Mouse (Mus musculus) neural tube, embryonic 13.5 days (tissue): Measurements from ENCODE around the gene Secisbp2. TPM values are rescaled to one million over a fixed set of nuclear protein-coding genes. Genes with fewer than 3 reads are reported as not detected.

Experiments used
- ATAC-seq: fragments of 200-750 bp; cut with Nextera tagmentation; 2 replicates; pipeline ENCODE4 v1.8.0; 2017; ENCODE audit warnings: low read depth, mild to moderate bottlenecking, moderate TSS enrichment, moderate library complexity
- H3K27ac ChIP-seq: fragments of 300-500 bp; sonication (generic); replicated peaks from 2 replicates; pipeline ENCODE4 v1.5.1; 2015; ENCODE audit warnings: moderate library complexity, mild to moderate bottlenecking, inconsistent platforms
- H3K27me3 ChIP-seq: fragments of 300-500 bp; sonication (generic); 2 replicates; pipeline ENCODE4 v1.6.1; 2015; ENCODE audit warnings: mild to moderate bottlenecking, inconsistent platforms
- H3K36me3 ChIP-seq: fragments of 300-500 bp; sonication (generic); 2 replicates; pipeline ENCODE4 v1.6.1; 2015; ENCODE audit warnings: mild to moderate bottlenecking, inconsistent platforms
- H3K4me1 ChIP-seq: fragments of 300-500 bp; sonication (generic); replicated peaks from 2 replicates; pipeline ENCODE4 v1.6.1; 2015; ENCODE audit warnings: inconsistent platforms
- H3K4me2 ChIP-seq: fragments of 300-500 bp; sonication (generic); 2 replicates; pipeline ENCODE4 v1.6.1; 2015; ENCODE audit warnings: inconsistent platforms, mild to moderate bottlenecking, moderate library complexity
- H3K4me3 ChIP-seq: fragments of 300-500 bp; sonication (generic); 2 replicates; pipeline ENCODE4 v1.5.1; 2015; ENCODE audit warnings: mild to moderate bottlenecking, inconsistent platforms
- H3K9ac ChIP-seq: fragments of 300-500 bp; sonication (generic); 2 replicates; pipeline ENCODE4 v1.6.1; 2015; ENCODE audit warnings: moderate library complexity, mild to moderate bottlenecking, inconsistent platforms
- H3K9me3 ChIP-seq: fragments of 300-500 bp; sonication (generic); 2 replicates; pipeline ENCODE4 v1.6.1; 2016; ENCODE audit warnings: inconsistent platforms
- WGBS: fragments of 180-500 bp; shearing (Covaris S2); methylation state at CpG from one replicate; pipeline ENCODE4 v1.1.7; 2015; 5-methylcytosine and 5-hydroxymethylcytosine counted together
- polyA plus RNA-seq: library from polyadenylated mRNA; unstranded; fragments of >200 nt; fragmentation: Nextera tagmentation; extraction: Ambion mirVana; gene quantifications from 2 replicates; pipeline ENCODE4 v1.2.1, GENCODE M21; 2015

Secisbp2 gene
- polyA plus RNA-seq, 1 experiment from 2014 or later: 38.1 TPM

GRCm38 (mm10) chr13:51676641-51677040 is 25.1 kb downstream of the Secisbp2 start:
- Histone ChIP-seq H3K9me3 (no peaks in the 10 kb centered on the region), H3K27ac (no peak overlapping the region), H3K27me3 (no peaks in the 10 kb centered on the region), H3K36me3 (peaks cover 92% of the 10 kb centered on the region), H3K4me3 (no peak overlapping the region), H3K4me2 (no peak overlapping the region), H3K4me1 (no peaks in the 10 kb centered on the region), H3K9ac (no peak overlapping the region)
- no peak for ATAC-seq
- WGBS: 84% methylated on average over 4 of the region's 4 CpGs

GRCm38 (mm10) chr13:51677041-51677440 is 25.5 kb downstream of the Secisbp2 start:
- peaks cover 93% of the 10 kb centered on the region for H3K36me3 ChIP-seq
- no peak overlapping the region for H3K27ac ChIP-seq
- no peak overlapping the region for H3K4me3 ChIP-seq
- H3K9ac ChIP-seq: no peak overlapping the region
- no peaks in the 10 kb centered on the region for H3K4me1 ChIP-seq
- no peak for ATAC-seq
- H3K9me3 ChIP-seq: no peaks in the 10 kb centered on the region
- WGBS: 96% methylated on average over 12 of the region's 12 CpGs
- H3K27me3 ChIP-seq: no peaks in the 10 kb centered on the region
- H3K4me2 ChIP-seq: no peak overlapping the region

- Histone ChIP-seq H3K9ac (no peak overlapping the region), H3K4me3 (no peak overlapping the region), H3K27ac (no peak overlapping the region), H3K4me2 (no peak overlapping the region), H3K4me1 (no peaks in the 10 kb centered on the region), H3K27me3 (no peaks in the 10 kb centered on the region), H3K36me3 (peaks cover 97% of the 10 kb centered on the region), H3K9me3 (no peaks in the 10 kb centered on the region)
- ATAC-seq: no peak
- 96% methylated on average over 7 of the region's 7 CpGs for WGBS
Measured at GRCm38 (mm10) chr13:51677630-51678185, 26.2 kb downstream of the Secisbp2 start.

DNA sequence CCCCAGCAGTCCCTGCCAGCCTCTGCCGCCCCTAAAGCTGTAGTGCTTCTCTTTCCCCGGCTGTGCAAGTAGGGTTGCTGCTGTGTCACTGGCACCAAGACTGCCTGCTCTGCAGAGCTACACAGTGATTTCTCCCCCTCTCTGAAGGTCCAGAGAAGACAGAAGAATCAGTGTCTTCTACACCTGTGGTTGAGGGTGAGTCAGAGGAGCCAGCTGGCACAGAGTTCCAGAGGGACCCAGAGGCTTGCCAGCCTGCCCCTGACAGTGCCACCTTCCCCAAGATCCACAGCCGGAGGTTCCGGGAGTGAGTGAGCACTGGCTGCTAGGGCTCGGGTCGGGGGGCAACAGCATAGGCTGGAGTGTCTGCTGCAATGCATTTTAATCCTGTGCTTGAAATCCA is 27.2 kb downstream of the Secisbp2 start:
- Histone ChIP-seq H3K9ac (no peak overlapping the region), H3K4me2 (no peak overlapping the region)
- 92% methylated on average over 6 of the region's 6 CpGs for WGBS

GRCm38 (mm10) chr13:51679332-51679731 is 27.8 kb downstream of the Secisbp2 start:
- no peak overlapping the region for H3K4me3 ChIP-seq
- no peak overlapping the region for H3K27ac ChIP-seq
- H3K27me3 ChIP-seq: no peaks in the 10 kb centered on the region
- H3K4me1 ChIP-seq: no peaks in the 10 kb centered on the region
- no peak overlapping the region for H3K4me2 ChIP-seq
- peaks cover 98% of the 10 kb centered on the region for H3K36me3 ChIP-seq
- 90% methylated on average over 4 of the region's 4 CpGs for WGBS
- H3K9me3 ChIP-seq: no peaks in the 10 kb centered on the region
- no peak for ATAC-seq
- H3K9ac ChIP-seq: no peak overlapping the region

More for the DNA sequence above, 27.2 kb downstream of the Secisbp2 start:
- Histone ChIP-seq H3K27me3 (no peaks in the 10 kb centered on the region), H3K4me1 (no peaks in the 10 kb centered on the region), H3K27ac (no peak overlapping the region), H3K36me3 (peaks cover 100% of the 10 kb centered on the region), H3K4me3 (no peak overlapping the region), H3K9me3 (no peaks in the 10 kb centered on the region)
- no peak for ATAC-seq

GRCm38 (mm10) chr13:51681076-51681475 is 29.6 kb downstream of the Secisbp2 start:
- Histone ChIP-seq H3K27me3 (no peaks in the 10 kb centered on the region), H3K4me3 (no peak overlapping the region), H3K27ac (no peak overlapping the region), H3K4me2 (no peak overlapping the region), H3K9ac (no peak overlapping the region), H3K9me3 (no peaks in the 10 kb centered on the region), H3K36me3 (peaks cover 98% of the 10 kb centered on the region), H3K4me1 (no peaks in the 10 kb centered on the region)
- WGBS: 85% methylated on average over 5 of the region's 5 CpGs
- ATAC-seq: no peak

DNA sequence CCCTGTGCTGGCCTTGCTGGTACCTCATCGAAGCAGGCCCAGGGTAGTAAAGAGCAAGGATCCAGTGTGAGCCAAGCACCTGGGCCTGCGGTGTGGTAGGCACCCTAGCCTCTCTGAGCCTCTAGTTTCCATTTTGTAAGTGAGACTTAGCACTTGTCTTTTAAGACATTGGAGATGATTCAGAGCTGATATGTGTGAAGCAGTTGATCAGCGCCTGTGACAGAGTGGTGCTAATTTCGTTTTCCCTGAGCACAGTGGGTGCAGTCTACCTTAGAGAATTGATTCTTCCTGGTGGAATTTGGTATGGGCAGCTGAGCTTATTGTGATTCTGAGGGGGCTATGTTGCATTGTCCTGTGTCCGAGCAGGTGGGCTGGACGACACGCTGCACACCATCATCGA is 30.1 kb downstream of the Secisbp2 start:
- H3K4me3 ChIP-seq: no peak overlapping the region
- WGBS: 89% methylated on average over 8 of the region's 8 CpGs
- H3K4me1 ChIP-seq: no peaks in the 10 kb centered on the region
- H3K4me2 ChIP-seq: no peak overlapping the region
- H3K9ac ChIP-seq: no peak overlapping the region
- peaks cover 97% of the 10 kb centered on the region for H3K36me3 ChIP-seq
- no peak for ATAC-seq
- no peaks in the 10 kb centered on the region for H3K9me3 ChIP-seq
- H3K27ac ChIP-seq: no peak overlapping the region
- H3K27me3 ChIP-seq: no peaks in the 10 kb centered on the region

- peaks cover 89% of the 10 kb centered on the region for H3K36me3 ChIP-seq
- no peaks in the 10 kb centered on the region for H3K9me3 ChIP-seq
- H3K27me3 ChIP-seq: no peaks in the 10 kb centered on the region
- no peak overlapping the region for H3K27ac ChIP-seq
- no peak overlapping the region for H3K4me2 ChIP-seq
- no peak for ATAC-seq
- WGBS: 94% methylated on average over 7 of the region's 7 CpGs
- no peak overlapping the region for H3K4me3 ChIP-seq
- H3K4me1 ChIP-seq: no peaks in the 10 kb centered on the region
- H3K9ac ChIP-seq: no peak overlapping the region
Measured at GRCm38 (mm10) chr13:51685290-51685966, 33.9 kb downstream of the Secisbp2 start.

DNA sequence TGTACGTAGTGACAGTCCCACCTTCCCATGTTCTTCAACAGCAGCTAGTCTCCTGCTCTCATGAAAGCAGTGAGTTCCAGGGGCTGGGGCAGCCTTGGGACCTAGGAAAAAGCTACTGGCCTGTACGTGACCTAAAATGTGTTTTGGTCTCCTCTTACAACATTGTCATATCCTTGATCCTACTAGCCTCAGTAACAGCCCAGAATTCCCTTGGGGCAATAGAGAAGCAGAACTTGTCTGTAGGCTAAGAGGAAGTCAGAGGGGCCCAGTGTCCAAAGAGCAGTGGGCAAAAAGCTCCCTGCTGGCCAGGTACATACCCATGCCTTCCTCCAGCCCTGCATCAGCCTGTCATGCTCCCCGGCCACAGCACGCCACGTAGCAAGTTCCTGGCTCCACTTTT is 35.5 kb downstream of the Secisbp2 start:
- no peak for ATAC-seq
- Histone ChIP-seq H3K4me3 (no peak overlapping the region), H3K9ac (no peak overlapping the region), H3K27me3 (no peaks in the 10 kb centered on the region), H3K27ac (no peak overlapping the region), H3K4me2 (no peak overlapping the region), H3K9me3 (no peaks in the 10 kb centered on the region), H3K36me3 (peaks cover 77% of the 10 kb centered on the region), H3K4me1 (no peaks in the 10 kb centered on the region)
- 97% methylated on average over 5 of the region's 5 CpGs for WGBS

DNA sequence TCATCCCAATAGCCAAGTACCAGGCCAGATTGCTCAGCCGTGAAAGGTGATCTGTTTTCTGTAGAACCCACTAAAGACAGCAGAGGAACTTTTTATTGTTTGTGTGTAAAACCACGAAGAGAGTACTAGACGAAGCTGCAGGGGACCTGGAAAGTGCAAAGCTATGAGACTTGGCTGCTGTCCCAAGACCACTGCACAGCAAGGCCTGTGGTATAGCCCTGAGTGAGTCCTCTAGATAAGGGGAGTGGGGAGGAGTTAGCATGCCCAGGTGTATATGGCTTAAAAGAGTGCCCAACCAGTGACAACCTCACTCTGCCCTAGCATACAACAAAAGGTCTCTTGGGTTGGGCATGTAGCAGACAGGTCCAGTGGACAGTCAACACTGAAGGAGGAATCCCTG is 37.2 kb downstream of the Secisbp2 start:
- Histone ChIP-seq H3K27ac (no peak overlapping the region), H3K4me1 (no peaks in the 10 kb centered on the region), H3K4me3 (no peak overlapping the region), H3K27me3 (no peaks in the 10 kb centered on the region), H3K9ac (no peak overlapping the region), H3K9me3 (no peaks in the 10 kb centered on the region), H3K36me3 (peaks cover 60% of the 10 kb centered on the region), H3K4me2 (no peak overlapping the region)
- ATAC-seq: no peak
- 44% methylated on average over 3 of the region's 3 CpGs for WGBS

GRCm38 (mm10) chr13:51696481-51696880 is 45.0 kb downstream of the Secisbp2 start:
- no peaks in the 10 kb centered on the region for H3K9me3 ChIP-seq
- ATAC-seq: no peak
- no peaks in the 10 kb centered on the region for H3K4me1 ChIP-seq
- H3K4me2 ChIP-seq: no peak overlapping the region
- peaks cover 12% of the 10 kb centered on the region for H3K36me3 ChIP-seq
- no peak overlapping the region for H3K27ac ChIP-seq
- no peak overlapping the region for H3K4me3 ChIP-seq
- H3K9ac ChIP-seq: no peak overlapping the region
- H3K27me3 ChIP-seq: no peaks in the 10 kb centered on the region

DNA sequence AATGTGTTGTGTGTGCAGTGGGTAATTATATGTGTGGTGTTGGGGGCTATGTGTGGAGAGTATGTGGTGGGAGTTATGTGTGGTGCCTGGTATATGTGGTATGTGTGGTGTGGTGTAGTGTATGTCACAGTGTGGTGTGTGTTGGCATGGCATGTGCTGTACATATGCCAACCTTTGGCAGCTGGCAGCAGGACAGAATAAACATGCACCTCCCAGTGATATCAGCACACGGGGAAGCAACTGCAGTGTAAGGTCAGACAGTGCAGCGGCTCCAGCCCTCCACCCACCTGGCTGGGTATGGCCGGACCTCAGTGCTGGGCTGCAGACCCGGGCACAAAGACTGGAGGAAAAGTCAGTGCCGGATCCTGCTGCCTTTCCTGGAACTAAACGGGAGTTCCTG is 46.0 kb downstream of the Secisbp2 start:
- Histone ChIP-seq H3K27me3 (no peaks in the 10 kb centered on the region), H3K4me3 (no peak overlapping the region), H3K4me1 (no peaks in the 10 kb centered on the region), H3K27ac (no peak overlapping the region), H3K9ac (no peak overlapping the region), H3K36me3 (peaks cover 17% of the 10 kb centered on the region), H3K4me2 (no peak overlapping the region), H3K9me3 (no peaks in the 10 kb centered on the region)
- no peak for ATAC-seq
- WGBS: 83% methylated on average over 6 of the region's 6 CpGs

DNA sequence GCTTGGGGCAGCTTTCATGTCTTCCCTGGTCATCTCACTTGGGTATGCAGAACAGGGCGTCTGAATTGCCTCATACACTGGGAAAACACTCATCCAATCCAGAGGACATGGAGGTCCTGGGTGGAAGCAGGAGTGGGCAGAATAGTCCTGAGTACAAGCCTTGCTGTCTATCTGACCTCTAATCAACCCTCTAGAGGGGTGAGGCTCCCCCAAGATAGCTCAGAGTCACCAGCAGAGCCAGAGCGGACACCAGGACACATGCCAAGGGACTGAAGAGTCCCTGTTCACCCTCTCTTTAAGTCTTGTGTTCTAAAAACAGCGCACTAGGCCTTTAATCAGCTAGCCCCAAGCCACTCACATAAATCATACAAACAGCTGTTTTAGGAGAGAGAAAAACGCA is 46.4 kb downstream of the Secisbp2 start:
- no peak overlapping the region for H3K9ac ChIP-seq

More for the DNA sequence above, 46.4 kb downstream of the Secisbp2 start:
- peaks cover 22% of the 10 kb centered on the region for H3K36me3 ChIP-seq
- no peaks in the 10 kb centered on the region for H3K27me3 ChIP-seq
- no peak for ATAC-seq
- H3K4me2 ChIP-seq: no peak overlapping the region
- H3K4me3 ChIP-seq: no peak overlapping the region
- WGBS: 71% methylated on average over 4 of the region's 4 CpGs
- no peaks in the 10 kb centered on the region for H3K4me1 ChIP-seq
- H3K27ac ChIP-seq: no peak overlapping the region
- no peaks in the 10 kb centered on the region for H3K9me3 ChIP-seq
